Mouse (Mus musculus) stomach, embryonic 16.5 days (tissue): ENCODE data around the gene Adamtsl1. TPM values are rescaled to one million over a fixed set of nuclear protein-coding genes. Genes with fewer than 3 reads are reported as not detected.
A peak's percentile ranks its signal among the peaks of the same experiment; 100 is the strongest.

ENCODE experiments used
- ATAC-seq: fragments of 200-750 bp; cut with Nextera tagmentation; 2 replicates; pipeline ENCODE4 v1.8.0; 2017; ENCODE audit warnings: moderate number of reproducible peaks, moderate TSS enrichment; ENCODE audit not compliant: insufficient read depth, low FRiP score
- H3K27ac ChIP-seq: fragments of 300-500 bp; sonication (generic); 2 replicates; pipeline ENCODE4 v1.5.1; 2014; ENCODE audit warnings: low read length
- H3K27me3 ChIP-seq: fragments of 300-500 bp; sonication (generic); 2 replicates; pipeline ENCODE4 v1.6.1; 2014; ENCODE audit warnings: low read length, control low read depth, mixed read lengths; ENCODE audit not compliant: control insufficient read depth, insufficient read depth
- H3K36me3 ChIP-seq: fragments of 300-500 bp; sonication (generic); 2 replicates; pipeline ENCODE4 v1.6.1; 2014; ENCODE audit warnings: low read length; ENCODE audit not compliant: control insufficient read depth, insufficient read depth
- H3K4me1 ChIP-seq: fragments of 300-500 bp; sonication (generic); 2 replicates; pipeline ENCODE4 v1.6.1; 2014; ENCODE audit warnings: low read length, control low read depth, mixed read lengths; ENCODE audit not compliant: control insufficient read depth, insufficient read depth
- H3K4me2 ChIP-seq: fragments of 300-500 bp; sonication (generic); 2 replicates; pipeline ENCODE4 v1.6.1; 2014; ENCODE audit warnings: low read depth, low read length, mixed read lengths
- H3K4me3 ChIP-seq: fragments of 300-500 bp; sonication (generic); replicated peaks from 2 replicates; pipeline ENCODE4 v1.5.1; 2014; ENCODE audit warnings: mild to moderate bottlenecking, low read length
- H3K9ac ChIP-seq: fragments of 300-500 bp; sonication (generic); 2 replicates; pipeline ENCODE4 v1.6.1; 2014; ENCODE audit warnings: low read length
- H3K9me3 ChIP-seq: fragments of 300-500 bp; sonication (generic); replicated peaks from 2 replicates; pipeline ENCODE4 v1.6.1; 2016; ENCODE audit warnings: low read length, control low read depth; ENCODE audit not compliant: control insufficient read depth
- WGBS: fragments of 180-500 bp; shearing (Covaris S2); extraction: QIAGEN DNeasy Blood & Tissue Kit; methylation state at CpG from one replicate; pipeline ENCODE4 v1.1.7; 2014; 5-methylcytosine and 5-hydroxymethylcytosine counted together
- polyA plus RNA-seq: library from polyadenylated mRNA; unstranded; fragments of >200 nt; fragmentation: Nextera tagmentation; extraction: Ambion mirVana; gene quantifications from 2 replicates; pipeline ENCODE4 v1.2.1, GENCODE M21; 2015

Gene Adamtsl1
- polyA plus RNA-seq, 1 experiment from 2014 or later = 22.0 TPM

DNA sequence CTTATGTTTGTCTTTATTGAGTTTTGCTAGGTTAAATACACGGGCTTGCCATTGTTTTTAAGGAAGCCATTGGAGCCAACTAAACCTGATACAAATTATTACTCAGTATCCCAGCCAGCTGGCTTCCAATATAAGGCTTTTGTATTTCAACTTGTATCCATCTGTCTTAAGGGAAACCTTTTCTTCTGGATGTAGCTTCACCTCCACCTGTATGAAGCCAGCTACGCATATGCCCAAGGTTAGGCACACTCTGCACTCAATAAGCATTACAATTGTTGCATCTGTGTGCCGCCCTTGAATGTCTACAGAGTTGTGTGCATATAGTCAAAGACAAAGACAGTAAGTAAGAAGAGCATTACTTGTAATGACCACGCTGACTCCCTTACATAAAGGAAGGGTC, 835.4 kb downstream of the Adamtsl1 start:
- Histone ChIP-seq H3K4me1 (0 out of 2 replicates have a peak, but pooled peaks cover 2% of the 10 kb centered on the region), H3K27me3 (no peaks in the 10 kb centered on the region), H3K4me2 (no peak overlapping the region), H3K9ac (no peak overlapping the region), H3K36me3 (no peaks in the 10 kb centered on the region), H3K9me3 (no peaks in the 10 kb centered on the region), H3K27ac (no peak overlapping the region), H3K4me3 (no peak overlapping the region)
- no peak for ATAC-seq
- 89% methylated on average over 4 of the region's 4 CpGs for WGBS

DNA sequence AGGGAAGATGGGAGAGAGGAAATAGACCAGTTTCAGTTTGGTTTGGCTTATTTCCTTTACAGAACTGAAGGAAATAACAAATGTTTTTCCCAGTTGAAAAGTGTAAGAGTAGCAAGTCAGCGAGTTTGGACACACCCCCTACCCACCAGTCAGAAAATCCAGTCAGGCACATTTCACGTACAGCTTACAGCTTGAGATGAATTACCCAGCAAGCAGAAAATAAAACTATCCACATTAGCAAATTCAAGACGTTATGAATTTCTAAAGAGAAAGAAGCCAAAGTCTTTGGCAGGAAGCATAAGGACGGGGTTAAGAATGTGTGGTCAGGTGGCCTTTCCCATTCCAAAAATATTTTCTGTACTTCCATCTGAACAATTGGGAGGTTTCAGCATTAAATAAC, 838.1 kb downstream of the Adamtsl1 start:
- Histone ChIP-seq H3K27me3 (no peaks in the 10 kb centered on the region), H3K9ac (no peak overlapping the region), H3K36me3 (no peaks in the 10 kb centered on the region), H3K9me3 (no peaks in the 10 kb centered on the region), H3K4me1 (0 out of 2 replicates have a peak, but pooled peaks cover 2% of the 10 kb centered on the region), H3K4me2 (no peak overlapping the region), H3K4me3 (no peak overlapping the region), H3K27ac (peak overlapping the region; percentile 21; the same call in 1 of the 2 replicates)
- WGBS = 49% methylated on average over 4 of the region's 4 CpGs
- ATAC-seq = peak; percentile 50; the same call in 1 of the 2 replicates

DNA sequence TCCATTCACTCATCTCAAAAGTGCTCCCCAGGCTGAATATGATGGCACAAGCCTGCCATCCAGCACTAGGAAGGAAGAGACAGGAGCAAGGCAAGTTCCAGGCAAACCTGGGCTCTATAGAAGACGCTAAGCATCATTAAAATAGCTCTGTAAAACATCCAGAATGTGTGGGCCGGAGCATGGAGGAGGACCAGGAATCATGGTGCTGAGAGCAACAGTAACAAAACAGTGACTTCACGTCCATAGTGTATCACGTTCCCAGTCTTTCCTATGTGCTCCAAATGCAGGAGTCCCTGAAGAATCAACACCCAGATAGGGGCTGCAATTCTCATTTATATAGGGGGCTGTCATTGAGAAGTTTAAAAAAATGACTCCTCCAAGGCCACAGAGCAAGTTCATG, 839.6 kb downstream of the Adamtsl1 start:
- H3K27ac ChIP-seq = no peak overlapping the region
- no peaks in the 10 kb centered on the region for H3K27me3 ChIP-seq
- 81% methylated on average over 4 of the region's 4 CpGs for WGBS
- no peak for ATAC-seq
- H3K4me2 ChIP-seq = no peak overlapping the region
- H3K4me1 ChIP-seq = 0 out of 2 replicates have a peak, but pooled peaks cover 2% of the 10 kb centered on the region
- no peaks in the 10 kb centered on the region for H3K9me3 ChIP-seq
- H3K36me3 ChIP-seq = no peaks in the 10 kb centered on the region
- H3K4me3 ChIP-seq = no peak overlapping the region
- no peak overlapping the region for H3K9ac ChIP-seq

DNA sequence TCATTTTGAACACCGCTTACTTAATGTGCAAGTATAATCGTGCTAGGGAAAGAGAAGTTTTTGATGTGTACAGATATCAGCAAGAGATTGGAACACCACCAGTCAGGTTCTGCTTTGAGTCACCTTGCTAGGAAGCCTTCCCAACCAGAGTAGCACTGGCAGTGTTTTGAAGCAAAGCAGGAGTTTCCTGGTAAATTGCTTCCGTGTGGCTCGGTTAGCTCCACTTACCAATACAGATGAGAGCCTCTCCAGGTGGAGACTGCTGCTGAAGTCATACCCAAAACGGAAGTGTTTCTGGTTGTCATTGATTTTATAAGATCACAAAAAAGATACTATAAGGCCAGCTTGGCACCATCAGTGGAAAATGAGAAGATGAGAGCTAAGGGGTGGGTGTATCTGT, 845.4 kb downstream of the Adamtsl1 start:
- Histone ChIP-seq H3K4me1 (no peaks in the 10 kb centered on the region), H3K27me3 (no peaks in the 10 kb centered on the region), H3K4me3 (no peak overlapping the region), H3K36me3 (no peaks in the 10 kb centered on the region), H3K9me3 (no peaks in the 10 kb centered on the region), H3K27ac (no peak overlapping the region), H3K4me2 (no peak overlapping the region), H3K9ac (no peak overlapping the region)
- 75% methylated on average over 5 of the region's 5 CpGs for WGBS
- no peak for ATAC-seq

DNA sequence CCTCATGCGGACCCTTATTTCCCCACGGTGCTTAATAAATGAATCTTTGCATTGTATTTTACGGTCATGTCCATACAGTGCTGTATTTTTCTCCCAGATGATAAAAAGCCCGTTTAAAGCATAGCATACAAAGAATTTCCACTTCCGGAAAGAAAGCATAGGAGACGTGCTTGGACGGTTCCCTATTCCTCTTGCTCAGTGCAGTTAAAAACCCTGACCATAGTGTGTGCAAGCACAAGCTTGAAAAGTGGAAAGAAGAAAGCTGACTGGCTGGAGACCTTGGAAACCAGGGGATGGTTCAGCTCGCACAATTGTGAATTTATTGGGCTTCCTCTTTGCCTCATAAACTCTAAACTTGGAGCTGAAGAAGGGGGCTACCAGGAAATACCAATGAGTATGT, 855.1 kb downstream of the Adamtsl1 start:
- Histone ChIP-seq H3K27ac (no peak overlapping the region), H3K27me3 (no peaks in the 10 kb centered on the region), H3K9ac (no peak overlapping the region), H3K4me1 (no peaks in the 10 kb centered on the region), H3K36me3 (no peaks in the 10 kb centered on the region), H3K4me3 (no peak overlapping the region), H3K4me2 (no peak overlapping the region), H3K9me3 (no peaks in the 10 kb centered on the region)
- 73% methylated on average over 8 of the region's 8 CpGs for WGBS
- ATAC-seq = no peak

DNA sequence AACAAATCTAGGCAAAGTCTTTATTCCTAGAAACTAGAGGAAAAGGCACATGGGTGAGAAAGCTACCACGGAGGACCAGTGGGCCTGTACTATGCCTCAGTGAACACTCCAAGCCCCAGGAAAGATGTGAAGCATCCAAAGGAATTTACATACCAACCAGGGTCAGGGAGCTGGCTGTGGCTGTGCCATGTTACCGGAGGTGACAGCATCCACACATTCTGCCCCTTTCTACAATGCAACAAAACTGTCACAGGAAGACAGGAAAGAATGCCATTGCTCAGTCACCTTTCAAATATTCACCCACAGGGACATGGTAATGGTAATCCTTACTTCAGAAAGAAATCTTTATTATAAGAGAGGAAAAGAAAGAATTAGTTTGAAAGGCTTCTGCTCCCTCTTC, 859.2 kb downstream of the Adamtsl1 start:
- Histone ChIP-seq H3K9ac (no peak overlapping the region), H3K4me3 (no peak overlapping the region), H3K27me3 (no peaks in the 10 kb centered on the region), H3K4me1 (no peaks in the 10 kb centered on the region), H3K4me2 (no peak overlapping the region), H3K27ac (no peak overlapping the region), H3K9me3 (no peaks in the 10 kb centered on the region), H3K36me3 (no peaks in the 10 kb centered on the region)
- 72% methylated on average over 2 of the region's 2 CpGs for WGBS
- ATAC-seq = no peak

DNA sequence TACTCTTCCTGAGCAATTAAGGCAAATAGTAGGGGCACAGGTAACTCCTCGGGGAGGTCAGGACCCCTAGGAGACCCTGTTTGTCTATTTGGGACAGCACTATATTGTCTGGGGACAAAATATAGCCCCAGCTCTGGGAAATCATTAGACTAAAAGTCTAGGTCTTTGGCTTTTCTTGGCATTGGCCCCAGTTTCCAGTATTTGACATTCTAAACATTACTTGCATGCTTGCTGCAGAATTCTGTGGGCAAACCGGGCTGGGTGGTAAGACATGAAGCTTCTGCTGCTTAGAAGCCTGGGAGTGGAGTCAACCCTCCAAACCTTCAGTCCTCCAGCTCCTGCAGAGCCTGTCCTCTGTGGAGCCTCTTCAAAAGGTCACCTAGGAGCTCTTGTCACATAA, 869.2 kb downstream of the Adamtsl1 start:
- H3K4me2 ChIP-seq = no peak overlapping the region
- no peaks in the 10 kb centered on the region for H3K36me3 ChIP-seq
- no peak overlapping the region for H3K9ac ChIP-seq
- WGBS = 53% methylated on average over 2 of the region's 2 CpGs
- H3K9me3 ChIP-seq = no peaks in the 10 kb centered on the region
- H3K4me1 ChIP-seq = 0 out of 2 replicates have a peak, but pooled peaks cover 4% of the 10 kb centered on the region
- H3K27ac ChIP-seq = no peak overlapping the region; the same call in 1 of the 2 replicates
- no peaks in the 10 kb centered on the region for H3K27me3 ChIP-seq
- ATAC-seq = no peak
- no peak overlapping the region for H3K4me3 ChIP-seq

DNA sequence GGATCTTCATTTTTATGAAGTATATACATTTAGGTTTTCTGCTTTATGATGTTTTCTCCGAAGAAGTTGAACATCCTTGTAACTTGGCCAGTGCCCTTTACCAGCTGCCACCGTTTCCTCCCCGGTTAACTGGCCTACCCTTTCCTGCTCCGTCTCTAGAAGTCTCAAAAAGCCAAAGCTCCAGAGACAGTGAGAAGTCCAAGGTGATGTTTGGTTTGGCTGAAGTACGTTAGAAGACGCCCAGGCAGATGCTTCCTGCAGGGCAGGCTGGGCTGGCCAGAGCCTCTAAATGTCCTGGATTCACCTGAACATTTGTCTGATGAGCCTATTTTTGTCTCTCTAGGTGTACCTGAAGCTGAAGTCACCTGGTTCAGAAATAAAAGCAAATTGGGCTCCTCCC, 871.1 kb downstream of the Adamtsl1 start:
- Histone ChIP-seq H3K36me3 (no peaks in the 10 kb centered on the region), H3K4me1 (0 out of 2 replicates have a peak, but pooled peaks cover 9% of the 10 kb centered on the region), H3K4me3 (no peak overlapping the region), H3K9ac (no peak overlapping the region), H3K4me2 (no peak overlapping the region), H3K27ac (no peak overlapping the region), H3K9me3 (no peaks in the 10 kb centered on the region), H3K27me3 (no peaks in the 10 kb centered on the region)
- WGBS = 83% methylated on average over 6 of the region's 6 CpGs
- no peak for ATAC-seq

DNA sequence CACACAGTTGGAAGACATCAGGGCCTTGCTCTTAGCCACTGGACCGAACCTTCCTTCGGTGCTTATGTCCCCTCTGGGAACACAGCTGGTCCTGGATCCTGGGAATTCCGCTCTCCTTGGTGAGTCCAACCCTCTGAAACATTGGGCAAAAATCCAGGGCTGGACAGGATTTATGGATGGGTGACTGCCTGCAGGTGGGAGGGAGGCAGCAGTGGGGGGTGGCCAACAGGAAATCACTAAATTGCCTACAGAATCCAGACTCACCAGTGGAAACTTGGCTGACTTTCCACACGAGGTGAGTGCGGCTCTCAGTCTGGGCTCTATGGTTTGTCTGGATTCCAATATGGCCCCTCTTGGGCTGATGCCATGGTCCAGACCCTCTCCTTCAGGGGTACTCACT, 874.5 kb downstream of the Adamtsl1 start:
- no peak for ATAC-seq
- H3K4me1 ChIP-seq = 0 out of 2 replicates have a peak, but pooled peaks cover 6% of the 10 kb centered on the region
- no peaks in the 10 kb centered on the region for H3K9me3 ChIP-seq
- no peak overlapping the region for H3K27ac ChIP-seq
- H3K27me3 ChIP-seq = no peaks in the 10 kb centered on the region
- H3K4me3 ChIP-seq = no peak overlapping the region
- no peak overlapping the region for H3K9ac ChIP-seq
- H3K4me2 ChIP-seq = no peak overlapping the region
- H3K36me3 ChIP-seq = no peaks in the 10 kb centered on the region
- 57% methylated on average over 5 of the region's 5 CpGs for WGBS

DNA sequence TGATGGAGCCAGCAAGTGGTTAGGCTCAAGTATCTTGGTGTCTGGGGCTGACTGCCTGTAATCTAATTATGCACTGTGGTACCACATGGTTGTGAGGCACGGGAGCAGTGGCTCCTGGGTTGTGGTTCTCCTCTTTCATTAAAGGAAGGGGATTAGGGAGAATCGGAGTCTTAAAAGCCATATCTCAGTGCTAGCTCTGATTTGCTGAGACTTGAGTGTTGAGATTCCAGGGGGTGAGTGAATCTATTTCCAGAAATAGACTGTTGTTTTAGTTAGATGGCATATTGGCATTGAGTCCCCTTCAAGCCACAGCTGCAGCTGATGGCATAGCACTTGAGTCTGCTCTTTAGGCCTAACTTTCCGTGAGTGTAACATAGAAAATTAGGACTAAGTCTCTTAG, 877.2 kb downstream of the Adamtsl1 start:
- ATAC-seq = no peak
- 0 out of 2 replicates have a peak, but pooled peaks cover 6% of the 10 kb centered on the region for H3K4me1 ChIP-seq
- no peak overlapping the region for H3K9ac ChIP-seq
- WGBS = 73% methylated on average over 3 of the region's 3 CpGs
- H3K27ac ChIP-seq = no peak overlapping the region
- no peaks in the 10 kb centered on the region for H3K9me3 ChIP-seq
- no peak overlapping the region for H3K4me2 ChIP-seq
- H3K36me3 ChIP-seq = no peaks in the 10 kb centered on the region
- no peak overlapping the region for H3K4me3 ChIP-seq
- no peaks in the 10 kb centered on the region for H3K27me3 ChIP-seq
